Comparison of ENCODE assay signal across 27 mouse cellular contexts in the genomic region with DNA sequence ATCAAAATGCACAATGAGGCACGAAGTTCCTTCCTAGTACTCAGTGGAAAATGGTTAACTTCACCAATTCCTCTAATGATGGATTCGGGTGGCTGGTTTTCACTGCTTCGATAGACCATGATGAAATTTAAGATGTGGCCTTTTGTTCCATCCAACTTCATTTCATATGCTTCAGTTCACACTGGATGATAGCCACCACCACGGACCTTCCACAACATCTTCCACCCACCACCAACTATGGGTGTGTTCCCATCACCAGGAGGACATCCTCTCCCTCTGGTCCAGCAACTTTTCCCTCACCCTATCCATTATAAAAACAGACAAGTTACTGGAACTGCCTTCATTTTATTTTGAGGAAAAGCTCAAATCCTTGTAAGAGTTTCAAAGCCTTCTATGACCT.
A peak's percentile ranks its signal among the peaks of the same experiment; 100 is the strongest.
DNase-seq lines count a peak whose midpoint lies in the region; ATAC-seq and TF ChIP-seq lines count a peak whose summit lies in the region.
"Had no signal": no experiment of that assay in that cellular context is flagged by ENCODE, and none has a peak within 500 bp of the region (broad histone marks: within the 10 kb centered on the region; RNA-seq: fewer than 3 reads in every experiment).

No protein-coding gene starts in this region.

- in situ Hi-C loops in CH12.LX (cut with MboI; ENCODE audit: low pct_ligation_motif_present, low pct_unique_long_range_greater_than_20kb, low sequenced_read_pairs) = no loop called here

- dilution Hi-C loops in CH12.LX (cut with MboI; ENCODE audit: extremely low pct_ligation_motif_present, extremely low pct_unique_long_range_greater_than_20kb, low sequenced_read_pairs) = no loop called here

- TF ChIP-seq EP300 in CH12.LX (IDR thresholded peaks at IDR 0.05; ENCODE audit: low read length) = no peak

- no peaks in the 10 kb centered on the region for H3K9me3 ChIP-seq in kidney, embryonic 14.5 days (ENCODE audit: control insufficient read depth, low read length)
- H3K9me3 ChIP-seq in CH12.LX (replicated peaks; ENCODE audit: low read length) = no peaks in the 10 kb centered on the region
- H3K9me3 ChIP-seq: embryonic facial prominence, embryonic 10.5 days; embryonic facial prominence, embryonic 13.5 days; forebrain, embryonic 10.5 days; hindbrain, embryonic 12.5 days; hindbrain, embryonic 15.5 days had no signal

- 50% methylated on average over 4 of the region's 4 CpGs for WGBS in kidney, embryonic 14.5 days

- no peak for TF ChIP-seq POLR2A in CH12.LX (IDR thresholded peaks at IDR 0.05; ENCODE audit: low read depth, low read length)

- TF ChIP-seq CTCF in CH12.LX (conservative IDR thresholded peaks at IDR 0.05 in 1 of 2, IDR thresholded peaks at IDR 0.05 in 1 of 2; ENCODE audit: low read depth in 2 of 2, low read length in 2 of 2) = no peak

- no peak overlapping the region for H3K27ac ChIP-seq in kidney, embryonic 14.5 days (ENCODE audit: low read depth, low read length)
- H3K27ac ChIP-seq in CH12.LX (ENCODE audit: insufficient read depth, low read depth) = no peak overlapping the region
- H3K27ac ChIP-seq: embryonic facial prominence, embryonic 10.5 days; embryonic facial prominence, embryonic 13.5 days; forebrain, embryonic 10.5 days; gastrocnemius, adult 2 months; hindbrain, embryonic 12.5 days; hindbrain, embryonic 15.5 days had no signal

- H3K36me3 ChIP-seq in kidney, embryonic 14.5 days (ENCODE audit: control insufficient read depth, insufficient read depth, low read length) = no peaks in the 10 kb centered on the region
- H3K36me3 ChIP-seq in CH12.LX (replicated peaks in 1 of 2; ENCODE audit: control insufficient read depth in 1 of 2, insufficient read depth in 1 of 2, low read length in 1 of 2) = no peaks in the 10 kb centered on the region
- no peaks in the 10 kb centered on the region for H3K36me3 ChIP-seq in splenic B cell, adult 2 months (ENCODE audit: control insufficient read depth, insufficient read depth, low read length, poor library complexity, severe bottlenecking)
- H3K36me3 ChIP-seq: embryonic facial prominence, embryonic 10.5 days; embryonic facial prominence, embryonic 13.5 days; forebrain, embryonic 10.5 days; hindbrain, embryonic 12.5 days; hindbrain, embryonic 15.5 days had no signal

- H3K4me2 ChIP-seq in kidney, embryonic 14.5 days (replicated peaks; ENCODE audit: low read depth, low read length) = no peak overlapping the region
- no peak overlapping the region for H3K4me2 ChIP-seq in CH12.LX (ENCODE audit: insufficient read depth, low read depth, poor library complexity, severe bottlenecking)
- H3K4me2 ChIP-seq: embryonic facial prominence, embryonic 13.5 days; heart, embryonic 11.5 days; hindbrain, embryonic 12.5 days; hindbrain, embryonic 15.5 days had no signal

- no peaks in the 10 kb centered on the region for H3K4me1 ChIP-seq in kidney, embryonic 14.5 days (ENCODE audit: control insufficient read depth, insufficient read depth, low read length)
- H3K4me1 ChIP-seq in CH12.LX (ENCODE audit: control insufficient read depth in 1 of 2, insufficient read depth in 2 of 2) = peaks cover 2 to 7% of the 10 kb centered on the region in 2 experiments; a peak in 2 of 4 replicates
- H3K4me1 ChIP-seq: embryonic facial prominence, embryonic 10.5 days; embryonic facial prominence, embryonic 13.5 days; hindbrain, embryonic 12.5 days; hindbrain, embryonic 15.5 days had no signal

- no peak for TF ChIP-seq RAD21 in CH12.LX (IDR thresholded peaks at IDR 0.05; ENCODE audit: low read depth, low read length)

- DNase-seq in kidney, postnatal 25 days = no peak
- peak; percentile 5 for DNase-seq in CH12.LX (ENCODE audit: extremely low read depth)
- peak; percentile 27 for DNase-seq in Muller cell, postnatal 12 days (ENCODE audit: inconsistent ontology term)
- peak; percentile 3 for DNase-seq in splenic B cell, adult 2 months (ENCODE audit: low read depth, low spot score)
- DNase-seq: adrenal gland, postnatal 10 days; adrenal gland, postnatal 36 days; cerebellum, adult 11 months; cerebellum, adult 2 months; cerebellum, adult 9-11 months; cerebellum, postnatal 36 days; embryo, embryonic 11 days; forebrain, postnatal 0 days; gastrocnemius, adult 2 months; gastrocnemius, postnatal 14 days; heart, adult 11 months had no signal

- peak; percentile 35; the same call in 1 of the 2 replicates for ATAC-seq in kidney, embryonic 14.5 days (ENCODE audit: low FRiP score, low TSS enrichment)
- no peak for ATAC-seq in erythroid progenitor cell, adult 5-6 weeks (replicated peaks; ENCODE audit: low FRiP score, poor library complexity, severe bottlenecking)
- ATAC-seq: CD4-positive, CD25-positive, alpha-beta regulatory T cell, adult 4 months; forebrain, embryonic 14.5 days; forebrain, postnatal 0 days; Patski had no signal

- no peak overlapping the region for H3K9ac ChIP-seq in kidney, embryonic 14.5 days (ENCODE audit: low read depth, low read length)
- H3K9ac ChIP-seq in CH12.LX (ENCODE audit: insufficient read depth, low read depth) = no peak overlapping the region
- H3K9ac ChIP-seq: embryonic facial prominence, embryonic 13.5 days; forebrain, postnatal 0 days; hindbrain, embryonic 12.5 days; hindbrain, embryonic 15.5 days had no signal

- no peaks in the 10 kb centered on the region for H3K27me3 ChIP-seq in kidney, embryonic 14.5 days (ENCODE audit: control insufficient read depth, insufficient read depth, low read length)
- H3K27me3 ChIP-seq in CH12.LX (replicated peaks) = no peaks in the 10 kb centered on the region
- H3K27me3 ChIP-seq in splenic B cell, adult 2 months (ENCODE audit: control insufficient read depth, insufficient read depth, low read length, poor library complexity, severe bottlenecking) = no peaks in the 10 kb centered on the region
- H3K27me3 ChIP-seq: embryonic facial prominence, embryonic 13.5 days; hindbrain, embryonic 12.5 days; hindbrain, embryonic 15.5 days; Patski had no signal

- no peak overlapping the region for H3K4me3 ChIP-seq in kidney, embryonic 14.5 days (ENCODE audit: low read length)
- H3K4me3 ChIP-seq in CH12.LX (replicated peaks in 1 of 3; ENCODE audit: low read depth in 2 of 3, low read length in 2 of 3, poor library complexity in 1 of 3) = no peak overlapping the region
- H3K4me3 ChIP-seq: embryonic facial prominence, embryonic 10.5 days; embryonic facial prominence, embryonic 13.5 days; erythroblast, embryonic 14.5 days; forebrain, embryonic 10.5 days; gastrocnemius, adult 2 months; hindbrain, embryonic 12.5 days; hindbrain, embryonic 15.5 days had no signal

- no peaks in the 10 kb centered on the region for H3K79me2 ChIP-seq in CH12.LX (replicated peaks; ENCODE audit: control insufficient read depth, extremely low read depth, insufficient read depth, poor library complexity, severe bottlenecking)

TF ChIP-seq in CH12.LX, 34 proteins besides CTCF, POLR2A, EP300 and RAD21:
- TF ChIP-seq USF2 (conservative IDR thresholded peaks at IDR 0.05; ENCODE audit: low read depth, low read length) (no peak), E2F4 (IDR thresholded peaks at IDR 0.05; ENCODE audit: insufficient replicate concordance, low read depth, low read length) (no peak), ZNF384 (IDR thresholded peaks at IDR 0.05; ENCODE audit: low read depth, low read length) (no peak), POLR2AphosphoS2 (IDR thresholded peaks at IDR 0.05; ENCODE audit: low read depth, low read length) (no peak)

Comparison
In these comparisons a context has a peak if more than half of its experiments do, and no peak if none do; other contexts are left out.
1. DNase-seq: peak in CH12.LX (single experiment), Muller cell, postnatal 12 days (single experiment) and splenic B cell, adult 2 months (single experiment); none in kidney, postnatal 25 days (0 of 2).